Mouse (Mus musculus) cerebellum, adult 2 months (tissue): ENCODE measurements around the gene Ilkap.

Experiments used
- CTCF ChIP-seq: fragments of 200-500 bp; IDR thresholded peaks from 2 replicates; pipeline ENCODE4 v1.5.1; 2011; ENCODE audit warnings: low read depth, mild to moderate bottlenecking, control low read depth, low read length, moderate library complexity, borderline replicate concordance; ENCODE audit not compliant: insufficient read depth
- POLR2A ChIP-seq: fragments of 200-500 bp; IDR thresholded peaks from 2 replicates; pipeline ENCODE4 v1.6.1; 2011; ENCODE audit warnings: low read length, control low read depth, borderline replicate concordance; ENCODE audit not compliant: insufficient read depth

DNA sequence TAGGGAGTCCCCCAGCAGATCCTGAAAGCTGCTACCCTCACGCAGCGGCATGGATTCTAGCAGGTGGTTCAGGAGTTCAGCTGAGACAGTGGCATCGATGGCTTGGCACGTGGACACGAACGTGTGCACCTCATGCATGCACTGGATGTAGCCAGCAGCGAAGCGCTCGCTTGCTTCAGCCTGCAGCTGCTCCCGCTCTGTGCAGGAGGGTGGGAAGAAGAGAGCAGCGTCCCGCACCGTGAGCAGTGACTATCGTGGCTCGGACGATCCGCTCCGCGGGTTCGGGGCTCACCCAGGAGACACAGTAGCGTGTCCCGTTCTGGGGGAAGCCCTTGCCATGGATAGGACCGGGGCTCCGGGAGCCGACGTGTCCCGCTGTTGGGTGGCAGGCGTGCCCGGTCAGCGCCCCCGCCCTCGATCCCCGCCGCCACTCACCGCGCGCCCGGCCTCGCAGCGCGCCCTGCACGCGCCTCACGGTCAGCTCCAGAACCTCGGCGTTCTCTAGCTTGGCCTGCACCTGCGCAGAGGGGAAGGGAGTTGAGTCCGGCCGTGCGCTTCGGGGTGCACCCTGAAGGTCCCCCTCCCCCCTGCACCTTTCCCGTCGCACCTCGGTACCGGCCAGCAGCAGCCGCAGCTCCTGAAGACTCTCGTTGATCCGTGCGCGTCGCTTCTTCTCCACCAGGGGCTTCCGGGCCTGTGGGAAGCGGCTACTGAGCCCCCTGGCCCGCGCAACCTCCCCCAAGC, 13.8 kb upstream of the Ilkap start:
- no peak for TF ChIP-seq CTCF
- TF ChIP-seq POLR2A = no peak
